Mouse (Mus musculus) midbrain, embryonic 14.5 days (tissue): ENCODE results near the gene Adgrg1. TPM values are rescaled to one million over a fixed set of nuclear protein-coding genes. Genes with fewer than 3 reads are reported as not detected.
A peak's percentile ranks its signal among the peaks of the same experiment; 100 is the strongest.

Experiments
- ATAC-seq: fragments of 200-750 bp; cut with Nextera tagmentation; 2 replicates; pipeline ENCODE4 v1.8.0; 2017; ENCODE audit warnings: moderate number of reproducible peaks, moderate library complexity; ENCODE audit not compliant: low FRiP score, low TSS enrichment
- DNase-seq: peaks from one replicate; pipeline ENCODE4 v3.0.0-alpha.2; 2015
- H3K27ac ChIP-seq: fragments of 300-500 bp; sonication (generic); replicated peaks from 2 replicates; pipeline ENCODE4 v1.5.1; 2014; ENCODE audit warnings: mild to moderate bottlenecking, low read depth, low read length, moderate library complexity
- H3K27me3 ChIP-seq: fragments of 300-500 bp; sonication (generic); 2 replicates; pipeline ENCODE4 v1.6.1; 2014; ENCODE audit warnings: low read length, control low read depth, mixed read lengths; ENCODE audit not compliant: control insufficient read depth, insufficient read depth
- H3K36me3 ChIP-seq: fragments of 300-500 bp; sonication (generic); 2 replicates; pipeline ENCODE4 v1.6.1; 2014; ENCODE audit warnings: low read length, control low read depth; ENCODE audit not compliant: control insufficient read depth, insufficient read depth
- H3K4me1 ChIP-seq: fragments of 300-500 bp; sonication (generic); 2 replicates; pipeline ENCODE4 v1.6.1; 2014; ENCODE audit warnings: mild to moderate bottlenecking, antibody characterized with exemption, low read length, control low read depth; ENCODE audit not compliant: control insufficient read depth, insufficient read depth
- H3K4me2 ChIP-seq: fragments of 300-500 bp; sonication (generic); 2 replicates; pipeline ENCODE4 v1.6.1; 2014; ENCODE audit warnings: mild to moderate bottlenecking, low read length, moderate library complexity
- H3K4me3 ChIP-seq: fragments of 300-500 bp; sonication (generic); replicated peaks from 2 replicates; pipeline ENCODE4 v1.5.1; 2014; ENCODE audit warnings: low read depth, low read length
- H3K9ac ChIP-seq: fragments of 300-500 bp; sonication (generic); replicated peaks from 2 replicates; pipeline ENCODE4 v1.6.1; 2014; ENCODE audit warnings: mild to moderate bottlenecking, low read length, moderate library complexity
- H3K9me3 ChIP-seq: fragments of 300-500 bp; sonication (generic); 2 replicates; pipeline ENCODE4 v1.6.1; 2016; ENCODE audit warnings: low read length, control low read depth, mixed read lengths; ENCODE audit not compliant: control insufficient read depth
- WGBS: fragments of 180-500 bp; shearing (Covaris S2); extraction: QIAGEN DNeasy Blood & Tissue Kit; methylation state at CpG from one replicate; pipeline ENCODE4 v1.1.7; 2014; 5-methylcytosine and 5-hydroxymethylcytosine counted together
- polyA plus RNA-seq: library from polyadenylated mRNA; unstranded; fragments of >200 nt; fragmentation: Nextera tagmentation; extraction: Ambion mirVana; gene quantifications from 2 replicates; pipeline ENCODE4 v1.2.1, GENCODE M21; 2014

Gene Adgrg1
- polyA plus RNA-seq, 1 experiment from 2014 or later = 165 TPM

DNA sequence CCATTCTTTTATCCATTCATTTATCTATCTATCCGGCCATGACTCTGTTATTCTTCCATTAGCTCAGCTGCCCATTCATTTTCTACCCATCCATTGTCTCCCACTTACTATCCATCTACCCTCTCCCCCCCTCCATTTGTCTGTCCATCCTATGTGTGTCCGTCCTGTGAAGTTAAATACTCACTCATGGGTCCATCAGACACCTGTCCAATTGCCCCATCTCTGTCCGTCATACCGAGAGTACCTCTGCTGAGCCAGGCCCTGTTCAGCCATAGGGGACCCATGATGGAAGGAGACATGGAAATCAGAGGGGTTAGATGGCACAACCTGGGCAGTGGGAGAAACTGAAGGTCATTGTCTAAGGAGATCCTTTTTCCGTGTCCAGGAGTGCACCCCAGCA, 24.1 kb upstream of the Adgrg1 start:
- DNase-seq = no peak
- H3K4me3 ChIP-seq = no peak overlapping the region
- no peaks in the 10 kb centered on the region for H3K4me1 ChIP-seq
- no peaks in the 10 kb centered on the region for H3K36me3 ChIP-seq
- WGBS = 75% methylated on average over 5 of the region's 5 CpGs
- no peak overlapping the region; the same call in 1 of the 2 replicates for H3K27ac ChIP-seq
- ATAC-seq = peak; percentile 34; the same call in 1 of the 2 replicates
- no peaks in the 10 kb centered on the region for H3K27me3 ChIP-seq
- H3K4me2 ChIP-seq = no peak overlapping the region
- no peak overlapping the region for H3K9ac ChIP-seq
- H3K9me3 ChIP-seq = no peaks in the 10 kb centered on the region

DNA sequence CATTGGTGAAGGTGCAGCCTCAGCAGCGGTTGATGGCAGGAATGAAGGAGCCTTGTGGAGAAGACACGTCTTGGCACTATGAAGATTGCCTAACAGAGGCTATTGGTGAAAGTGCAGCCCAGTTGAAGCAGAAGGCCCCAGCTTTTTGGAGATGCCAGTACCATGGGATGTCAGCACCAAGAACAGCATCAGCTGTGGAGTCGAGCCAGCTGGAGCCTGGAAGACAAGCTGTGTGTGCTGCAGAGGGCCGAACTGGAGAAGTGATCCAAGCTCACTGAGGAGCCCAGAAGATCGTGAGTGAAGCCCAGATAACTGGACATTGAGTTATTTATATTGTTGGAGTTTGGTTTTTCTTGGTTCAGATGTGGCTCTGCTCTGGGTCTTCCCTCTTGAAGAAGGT, 22.5 kb upstream of the Adgrg1 start:
- Histone ChIP-seq H3K36me3 (no peaks in the 10 kb centered on the region), H3K27ac (no peak overlapping the region), H3K27me3 (no peaks in the 10 kb centered on the region), H3K9me3 (no peaks in the 10 kb centered on the region), H3K4me1 (no peaks in the 10 kb centered on the region), H3K4me2 (no peak overlapping the region), H3K4me3 (no peak overlapping the region), H3K9ac (no peak overlapping the region)
- ATAC-seq (no peak), DNase-seq (no peak)
- WGBS = 90% methylated on average over 5 of the region's 5 CpGs

DNA sequence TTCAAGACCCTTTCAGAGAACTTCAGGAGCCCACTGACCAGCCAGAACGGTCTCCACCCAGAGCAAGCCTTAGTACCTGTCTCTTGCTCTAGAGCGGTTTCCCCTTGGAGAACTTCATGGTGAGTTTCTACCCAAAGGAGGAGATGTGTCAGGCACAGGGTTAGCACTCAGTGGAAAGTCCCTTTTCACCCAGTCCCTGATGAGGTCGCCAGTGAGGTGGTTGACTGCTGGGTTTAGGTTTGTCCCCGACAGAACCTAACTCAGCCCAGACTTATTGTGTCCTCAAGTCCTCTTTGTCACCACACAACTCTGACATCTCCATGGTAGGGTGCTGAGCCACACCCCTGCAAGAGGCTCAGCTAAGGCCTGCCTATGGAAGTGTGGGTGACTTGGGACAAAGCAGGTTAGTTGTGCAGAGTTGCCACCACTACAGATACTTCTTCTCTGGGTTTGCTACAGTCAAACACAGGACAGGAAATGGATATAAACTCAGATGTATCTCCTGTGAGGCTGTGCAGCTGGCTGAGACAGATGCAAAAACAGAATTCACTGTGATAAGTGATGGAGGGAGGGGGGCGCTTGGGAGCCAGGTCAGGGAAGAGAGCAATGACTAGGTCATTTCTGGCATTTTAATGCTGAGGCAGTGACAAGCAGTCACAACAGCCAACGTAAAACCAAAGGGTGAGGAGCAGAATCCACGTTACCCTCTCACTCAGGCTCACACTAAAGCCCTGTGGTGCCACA, 20.8 kb upstream of the Adgrg1 start:
- no peaks in the 10 kb centered on the region for H3K36me3 ChIP-seq
- ATAC-seq (no peak), DNase-seq (no peak)
- H3K4me1 ChIP-seq = no peaks in the 10 kb centered on the region
- H3K9me3 ChIP-seq = no peaks in the 10 kb centered on the region
- no peaks in the 10 kb centered on the region for H3K27me3 ChIP-seq
- no peak overlapping the region for H3K4me2 ChIP-seq
- H3K9ac ChIP-seq = no peak overlapping the region
- WGBS = 74% methylated on average over 7 of the region's 7 CpGs
- H3K4me3 ChIP-seq = no peak overlapping the region
- H3K27ac ChIP-seq = no peak overlapping the region

DNA sequence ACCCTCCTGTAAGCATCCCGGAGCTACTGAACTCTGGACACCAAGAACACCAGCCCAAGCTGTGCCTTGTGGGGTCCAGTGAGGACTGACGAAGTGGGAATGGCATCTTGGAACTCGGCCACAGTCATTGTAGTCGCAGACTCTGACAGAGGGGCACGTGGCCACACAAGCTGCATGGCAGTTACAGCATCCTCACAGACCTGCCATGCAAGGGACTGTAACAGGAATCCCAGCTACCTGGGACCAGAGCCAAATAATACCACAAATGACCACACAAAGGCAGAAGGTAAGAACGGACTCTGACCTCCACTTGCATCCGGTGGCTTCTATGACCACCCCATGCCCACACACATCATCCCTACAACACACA, 20.2 kb upstream of the Adgrg1 start:
- Histone ChIP-seq H3K27me3 (no peaks in the 10 kb centered on the region), H3K4me1 (no peaks in the 10 kb centered on the region), H3K4me3 (no peak overlapping the region), H3K4me2 (no peak overlapping the region), H3K27ac (no peak overlapping the region), H3K9ac (no peak overlapping the region), H3K36me3 (no peaks in the 10 kb centered on the region), H3K9me3 (no peaks in the 10 kb centered on the region)
- WGBS = 74% methylated on average over 7 of the region's 7 CpGs
- ATAC-seq (no peak), DNase-seq (peak; percentile 52)

DNA sequence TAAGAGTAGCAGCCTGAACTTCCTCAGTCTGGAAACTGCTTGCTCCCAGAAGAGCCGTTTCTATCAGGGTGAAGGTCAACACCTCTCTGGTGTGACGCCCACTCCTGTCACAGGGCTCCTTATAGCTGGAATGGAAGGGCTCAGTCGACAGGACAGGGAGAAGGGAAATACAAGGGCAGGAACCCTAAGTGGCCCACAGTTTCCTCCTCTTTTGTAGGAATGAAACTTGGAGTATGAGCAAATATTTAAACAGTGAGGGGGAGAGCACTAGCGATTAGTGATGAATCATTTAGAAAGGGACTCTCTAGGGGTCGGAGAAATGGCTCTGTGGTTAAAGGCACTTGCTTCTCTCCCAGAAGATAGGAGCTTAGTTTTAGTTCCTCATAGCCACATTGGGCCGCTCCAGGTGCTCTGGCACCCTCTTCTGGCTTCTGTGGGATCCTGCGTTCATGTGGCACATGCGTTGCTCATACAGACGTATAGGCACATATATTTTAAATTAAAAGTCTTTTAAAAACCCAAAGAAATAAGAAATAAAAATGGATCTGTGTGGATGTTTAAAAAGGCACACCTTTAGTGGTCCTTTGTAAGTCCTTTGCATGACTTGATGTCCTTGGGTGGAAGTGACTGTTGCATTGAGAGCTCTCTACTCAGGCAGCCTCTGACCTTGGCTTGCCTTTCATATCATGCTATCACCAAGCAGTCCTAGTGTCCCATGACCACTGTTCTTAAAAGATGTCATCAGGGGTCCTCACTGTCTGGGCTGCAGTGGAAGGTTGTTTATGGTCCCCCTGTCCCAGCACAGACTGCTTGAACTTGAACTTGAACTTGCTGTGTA, 19.4 kb upstream of the Adgrg1 start:
- ATAC-seq (no peak), DNase-seq (peak; percentile 70)
- H3K36me3 ChIP-seq = no peaks in the 10 kb centered on the region
- H3K4me3 ChIP-seq = no peak overlapping the region
- 44% methylated on average over 9 of the region's 9 CpGs for WGBS
- no peak overlapping the region for H3K9ac ChIP-seq
- H3K27ac ChIP-seq = no peak overlapping the region
- no peak overlapping the region for H3K4me2 ChIP-seq
- H3K9me3 ChIP-seq = no peaks in the 10 kb centered on the region
- H3K4me1 ChIP-seq = no peaks in the 10 kb centered on the region
- no peaks in the 10 kb centered on the region for H3K27me3 ChIP-seq

DNA sequence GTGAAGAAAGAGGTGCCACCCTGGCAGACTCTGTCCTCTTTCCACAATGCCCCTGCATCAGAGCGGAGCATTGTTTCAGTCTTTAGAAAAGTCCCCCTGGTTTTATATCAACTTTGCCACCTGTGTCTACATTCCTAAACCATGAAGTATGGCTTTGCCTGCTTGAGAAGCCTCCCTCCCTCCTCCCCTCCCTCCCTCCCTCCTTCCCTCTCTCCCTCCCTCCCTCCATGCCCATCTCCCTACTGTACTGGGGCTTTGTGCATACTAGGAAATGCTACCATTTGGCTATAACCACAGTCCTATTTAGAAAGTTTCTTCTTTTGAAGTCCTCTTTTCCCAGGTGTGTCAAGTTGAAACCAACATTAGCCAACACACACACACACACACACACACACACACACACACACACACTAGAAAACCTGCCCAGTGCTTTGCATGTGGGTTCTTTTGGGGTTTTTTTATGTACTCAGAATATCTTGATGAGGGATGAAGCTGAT, 18.4 kb upstream of the Adgrg1 start:
- Histone ChIP-seq H3K9me3 (no peaks in the 10 kb centered on the region), H3K27ac (no peak overlapping the region), H3K9ac (no peak overlapping the region), H3K4me1 (no peaks in the 10 kb centered on the region), H3K4me2 (no peak overlapping the region), H3K36me3 (no peaks in the 10 kb centered on the region), H3K27me3 (no peaks in the 10 kb centered on the region), H3K4me3 (no peak overlapping the region)
- no peak for DNase-seq
- WGBS = 92% methylated on average over 1 of the region's 1 CpGs
- no peak for ATAC-seq

DNA sequence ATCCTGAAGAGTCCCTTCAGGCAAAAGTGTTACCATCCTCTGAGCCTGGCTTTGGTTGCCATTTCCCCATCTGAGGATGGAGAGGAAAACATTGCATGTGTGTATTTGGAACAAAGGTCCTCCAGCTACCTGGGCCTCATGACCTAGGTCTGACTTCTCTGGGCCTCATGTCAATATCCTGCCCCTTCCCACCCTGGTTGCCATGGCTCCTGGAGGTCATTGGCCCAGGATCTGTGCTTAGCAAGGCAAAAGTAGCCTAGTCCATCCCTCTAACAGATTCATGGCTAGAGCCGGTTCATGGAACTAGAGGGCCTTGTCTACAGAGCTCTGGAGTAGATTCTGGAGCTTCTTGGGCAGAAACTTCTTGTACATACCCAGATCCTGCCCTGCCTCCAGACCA, 12.3 kb upstream of the Adgrg1 start:
- no peaks in the 10 kb centered on the region for H3K4me1 ChIP-seq
- WGBS = 88% methylated on average over 1 of the region's 1 CpGs
- H3K36me3 ChIP-seq = no peaks in the 10 kb centered on the region
- H3K9ac ChIP-seq = no peak overlapping the region
- no peak for DNase-seq
- H3K9me3 ChIP-seq = no peaks in the 10 kb centered on the region
- no peak for ATAC-seq
- H3K4me2 ChIP-seq = no peak overlapping the region
- H3K27ac ChIP-seq = no peak overlapping the region
- no peak overlapping the region for H3K4me3 ChIP-seq
- H3K27me3 ChIP-seq = no peaks in the 10 kb centered on the region

DNA sequence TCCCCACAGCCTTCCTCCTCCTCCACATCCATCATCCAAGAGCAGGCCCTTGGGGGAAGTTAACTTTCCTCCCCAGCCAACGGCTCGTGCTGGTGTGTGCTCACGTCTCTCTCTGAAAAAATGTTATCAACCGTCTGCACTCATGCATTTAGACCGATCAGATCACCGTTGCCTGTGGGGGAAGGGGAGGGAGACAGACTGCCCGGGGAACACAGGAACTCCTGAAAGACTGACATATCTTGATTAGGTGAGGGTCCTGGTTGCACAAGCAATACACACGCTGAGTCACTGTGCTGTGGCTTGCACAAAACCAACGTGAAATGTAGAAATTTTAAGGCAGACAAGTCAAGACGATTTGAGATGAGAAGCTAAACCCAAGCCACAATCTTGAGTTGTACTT, 9.7 kb upstream of the Adgrg1 start:
- Histone ChIP-seq H3K4me2 (no peak overlapping the region), H3K4me3 (no peak overlapping the region), H3K9ac (no peak overlapping the region), H3K36me3 (no peaks in the 10 kb centered on the region), H3K9me3 (no peaks in the 10 kb centered on the region), H3K27ac (no peak overlapping the region), H3K27me3 (no peaks in the 10 kb centered on the region), H3K4me1 (no peaks in the 10 kb centered on the region)
- DNase-seq (no peak), ATAC-seq (no peak)
- WGBS = 67% methylated on average over 10 of the region's 10 CpGs

DNA sequence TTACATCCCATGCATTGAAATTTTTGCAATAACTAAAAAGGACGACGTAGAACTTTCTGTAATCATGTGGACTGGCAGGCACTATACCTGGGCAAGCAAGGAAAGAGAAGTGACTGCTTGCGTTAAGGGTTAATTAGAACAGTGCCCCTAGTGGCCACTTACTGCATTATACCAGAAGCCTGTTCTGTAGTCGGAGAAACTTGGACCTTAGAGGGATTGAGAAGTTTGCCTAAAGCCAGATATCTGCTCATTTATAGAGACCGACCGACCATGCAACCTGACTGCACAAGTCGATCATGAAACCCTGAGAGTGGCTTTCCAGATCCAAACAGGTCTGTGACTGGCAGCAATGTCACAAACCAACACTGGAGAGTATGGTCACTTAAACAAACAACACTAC, 8.0 kb upstream of the Adgrg1 start:
- H3K36me3 ChIP-seq = no peaks in the 10 kb centered on the region
- peak; percentile 86 for DNase-seq
- H3K4me2 ChIP-seq = no peak overlapping the region
- H3K4me3 ChIP-seq = no peak overlapping the region
- H3K9ac ChIP-seq = no peak overlapping the region
- no peak for ATAC-seq
- H3K9me3 ChIP-seq = no peaks in the 10 kb centered on the region
- no peak overlapping the region for H3K27ac ChIP-seq
- no peaks in the 10 kb centered on the region for H3K27me3 ChIP-seq
- no peaks in the 10 kb centered on the region for H3K4me1 ChIP-seq
- 23% methylated on average over 7 of the region's 7 CpGs for WGBS
